Mouse (Mus musculus) urinary bladder, postnatal 25 days (tissue): Measurements from ENCODE around the gene Brd1.

Source experiments
- DNase-seq: peaks from one replicate; pipeline ENCODE4 v3.0.0; 2022; ENCODE audit warnings: low spot score

Brd1 gene

GRCm38 (mm10) chr15:88686725-88687124 lies 47.3 kb downstream of the Brd1 start:
- DNase-seq: no peak

- DNase-seq: no peak
Observed at GRCm38 (mm10) chr15:88684039-88684438, 50.0 kb downstream of the Brd1 start.

DNA sequence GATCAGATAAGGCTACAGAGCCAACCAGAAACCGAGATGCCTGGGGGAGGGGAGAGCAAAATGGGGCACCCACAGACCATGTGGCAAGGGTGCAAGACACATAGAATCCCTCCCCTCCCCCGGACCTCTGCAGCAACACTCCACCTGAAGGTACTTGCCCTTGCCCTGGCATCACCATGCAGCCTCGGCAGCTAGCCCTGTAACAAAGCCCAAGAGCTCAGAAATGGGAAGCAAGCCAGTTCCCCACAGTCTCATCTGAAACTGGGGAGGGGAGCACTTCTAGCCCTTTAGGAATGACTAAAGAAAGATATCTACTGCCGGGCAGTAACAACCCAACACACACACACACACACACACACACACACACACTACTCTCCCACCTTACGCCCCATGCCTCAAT lies 53.1 kb downstream of the Brd1 start:
- DNase-seq: no peak

GRCm38 (mm10) chr15:88677568-88677967 lies 56.5 kb downstream of the Brd1 start:
- no peak for DNase-seq

DNA sequence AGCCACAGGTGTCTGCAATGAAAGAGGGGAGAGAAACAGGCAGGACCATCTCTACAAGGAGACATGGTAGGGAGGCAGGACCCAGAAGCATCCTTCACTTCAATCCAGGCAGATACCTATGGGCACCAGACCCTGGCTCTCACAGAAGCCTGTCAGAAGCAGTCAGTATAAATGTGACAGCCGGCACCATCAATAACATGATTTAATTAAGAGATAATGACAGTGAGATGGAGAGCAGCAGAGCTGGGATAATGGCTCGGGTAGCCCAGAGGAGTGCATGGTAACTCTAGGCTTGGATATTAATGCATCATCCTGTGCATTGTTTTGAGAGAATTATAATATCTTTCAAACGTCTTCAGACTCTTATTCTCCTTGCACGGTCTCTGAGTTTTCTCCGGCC lies 58.0 kb downstream of the Brd1 start:
- DNase-seq: no peak

GRCm38 (mm10) chr15:88668693-88669092 lies 65.3 kb downstream of the Brd1 start:
- no peak for DNase-seq

GRCm38 (mm10) chr15:88667653-88668052 lies 66.4 kb downstream of the Brd1 start:
- DNase-seq: no peak

GRCm38 (mm10) chr15:88665846-88666245 lies 68.2 kb downstream of the Brd1 start:
- DNase-seq: no peak

GRCm38 (mm10) chr15:88663041-88663440 lies 71.0 kb downstream of the Brd1 start:
- DNase-seq: no peak

DNA sequence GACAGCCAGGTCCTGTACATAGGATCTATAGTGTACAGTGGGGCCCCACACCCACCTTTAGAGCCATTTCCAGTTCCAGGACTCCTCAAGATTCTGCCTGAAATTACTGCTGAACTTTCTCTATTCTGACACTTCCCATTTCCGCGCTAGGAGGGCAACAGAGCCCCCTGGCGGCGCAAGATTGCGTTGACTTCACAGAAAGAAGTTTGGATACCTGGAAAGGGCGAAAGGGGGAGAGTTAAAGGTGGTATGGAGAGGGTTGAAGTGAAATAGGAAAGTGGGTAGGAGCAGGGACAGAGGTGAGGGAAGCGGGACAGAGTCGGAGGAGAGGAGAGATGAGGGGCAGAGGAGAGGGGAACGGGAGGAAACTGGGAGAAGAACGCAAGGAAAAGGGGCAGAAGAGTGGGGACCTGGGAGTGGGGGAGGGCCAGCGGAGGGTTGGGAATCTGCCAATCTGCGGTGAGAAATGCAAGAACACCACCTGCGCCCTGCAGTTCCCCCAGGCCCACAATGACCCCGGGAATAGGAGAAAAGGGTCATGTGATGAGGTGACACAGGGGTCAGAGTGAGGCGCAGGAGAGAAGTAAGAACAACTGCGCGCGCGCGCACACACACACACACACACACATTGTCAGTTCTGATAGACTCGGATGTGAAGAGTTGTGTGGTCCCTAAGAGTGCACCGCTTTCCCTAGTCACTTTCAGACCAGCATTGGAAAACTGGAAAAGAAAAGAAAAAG lies 71.8 kb downstream of the Brd1 start:
- DNase-seq: peak; percentile 43

DNA sequence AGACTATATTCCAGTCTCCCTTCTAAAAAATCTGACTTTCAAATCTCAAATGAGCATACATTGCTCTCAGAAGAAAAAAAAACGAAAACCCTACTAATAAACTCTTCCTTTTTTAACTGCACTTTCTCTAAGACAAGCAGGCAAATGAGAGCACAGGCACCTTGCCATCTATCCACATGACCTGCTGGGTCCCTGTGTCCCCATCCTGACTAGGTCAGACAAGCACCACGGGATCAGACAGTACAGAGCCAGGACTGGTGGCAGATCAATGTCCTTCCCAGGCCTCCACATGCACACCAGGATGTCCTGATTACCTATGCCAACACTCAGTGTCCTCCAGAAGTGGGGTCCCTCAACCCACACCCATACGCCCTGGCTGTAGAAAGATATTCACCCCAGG lies 72.4 kb downstream of the Brd1 start:
- no peak for DNase-seq

DNA sequence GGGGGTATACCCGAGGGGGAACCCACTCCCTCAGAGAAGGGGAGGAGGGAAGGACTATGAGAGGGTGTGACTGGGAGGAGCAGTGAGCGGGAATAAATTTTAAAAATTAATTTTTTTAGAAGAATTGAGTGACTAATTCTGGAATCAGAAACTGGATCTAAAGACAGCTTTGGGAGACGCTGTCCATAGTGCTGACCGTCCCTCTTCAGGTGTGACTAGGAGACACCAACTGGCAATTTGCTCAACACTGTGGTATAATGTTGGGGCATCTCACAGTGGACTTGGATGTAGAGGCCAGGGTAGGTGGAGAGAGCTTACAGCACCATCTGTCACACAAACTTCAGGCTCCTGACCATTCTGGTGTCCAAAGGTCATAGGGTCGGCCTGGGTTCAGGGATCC lies 82.0 kb downstream of the Brd1 start:
- no peak for DNase-seq

DNA sequence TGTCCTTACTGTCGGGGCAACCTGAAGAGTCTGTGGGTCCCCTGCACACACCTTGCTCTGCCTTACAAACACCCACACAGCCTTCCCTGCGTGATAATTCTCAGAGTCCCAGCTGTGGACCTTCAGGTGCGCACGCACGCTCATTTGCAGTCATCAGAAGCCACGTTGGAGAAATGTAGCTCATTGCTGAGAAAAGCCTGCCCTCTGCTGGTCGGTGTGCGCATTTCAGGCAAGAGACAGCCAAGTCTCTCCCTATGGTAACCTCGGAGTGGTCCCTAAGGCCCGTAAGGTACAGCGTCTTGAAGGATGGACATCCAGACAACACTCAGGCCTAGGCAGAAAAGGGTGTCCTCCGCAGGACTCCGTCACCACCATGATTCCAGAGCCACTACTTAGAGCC lies 83.0 kb downstream of the Brd1 start:
- peak; percentile 48 for DNase-seq
